Mouse (Mus musculus): ENCODE data around the gene Ascc1. TPM values are rescaled to one million over a fixed set of nuclear protein-coding genes. Genes with fewer than 3 reads are reported as not detected.
"Not testable (repeated sequence)": the region's sequence is repeated elsewhere in the genome, so short reads cannot be mapped to it uniquely, and the experiment has no call there.

The Ascc1 gene
- polyA plus RNA-seq, 1 experiment from 2014 or later = 48.4 TPM

GRCm38 (mm10) chr10:60130504-60130903 lies 127.9 kb downstream of the Ascc1 start:
- no peaks in the 10 kb centered on the region for H3K9me3 ChIP-seq (ENCODE audit: control insufficient read depth, low read length)
- H3K4me3 ChIP-seq (replicated peaks; ENCODE audit: low read depth, low read length) = no peak overlapping the region
- ATAC-seq (ENCODE audit: low FRiP score, low TSS enrichment) (no peak), DNase-seq (no peak)
- 0 out of 2 replicates have a peak, but pooled peaks cover under 1% of the 10 kb centered on the region for H3K4me1 ChIP-seq (ENCODE audit: control insufficient read depth, insufficient read depth, low read length)
- no peaks in the 10 kb centered on the region for H3K27me3 ChIP-seq (ENCODE audit: control insufficient read depth, insufficient read depth, low read length)
- H3K9ac ChIP-seq (replicated peaks; ENCODE audit: low read length) = no peak overlapping the region
- WGBS = 86% methylated on average over 4 of the region's 4 CpGs
- no peak overlapping the region for H3K27ac ChIP-seq (replicated peaks; ENCODE audit: low read depth, low read length)
- H3K4me2 ChIP-seq (ENCODE audit: low read length) = no peak overlapping the region
- peaks cover 47% of the 10 kb centered on the region for H3K36me3 ChIP-seq (ENCODE audit: control insufficient read depth, insufficient read depth, low read length)

DNA sequence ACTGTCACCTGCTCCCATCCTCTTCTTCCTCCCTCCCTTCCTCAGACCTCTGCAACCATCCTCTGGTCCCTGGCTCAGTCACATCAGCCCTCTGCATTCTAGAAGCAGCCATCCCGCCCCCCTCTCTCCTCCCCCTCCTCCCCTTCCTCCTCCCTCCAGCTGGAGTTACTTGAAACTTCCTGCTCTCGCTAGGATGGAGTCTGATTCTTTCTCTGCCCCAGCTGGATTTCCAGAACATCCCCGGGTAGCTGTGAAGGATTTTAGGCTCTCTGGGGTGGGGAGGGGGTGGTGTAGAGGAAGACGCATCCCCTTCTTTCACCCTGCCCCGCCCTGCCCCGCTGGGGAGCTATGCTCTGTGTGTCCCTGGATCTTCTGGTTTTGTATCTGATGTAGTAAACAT lies 130.9 kb downstream of the Ascc1 start:
- no peak for ATAC-seq (ENCODE audit: low FRiP score, low TSS enrichment)
- 24% methylated on average over 6 of the region's 6 CpGs for WGBS
- H3K27ac ChIP-seq (replicated peaks; ENCODE audit: low read depth, low read length) = no peak overlapping the region
- H3K36me3 ChIP-seq (ENCODE audit: control insufficient read depth, insufficient read depth, low read length) = peaks cover 26% of the 10 kb centered on the region
- no peaks in the 10 kb centered on the region for H3K9me3 ChIP-seq (ENCODE audit: control insufficient read depth, low read length)
- H3K27me3 ChIP-seq (ENCODE audit: control insufficient read depth, insufficient read depth, low read length) = no peaks in the 10 kb centered on the region
- no peak overlapping the region for H3K9ac ChIP-seq (replicated peaks; ENCODE audit: low read length)
- no peaks in the 10 kb centered on the region for H3K4me1 ChIP-seq (ENCODE audit: control insufficient read depth, insufficient read depth, low read length)
- no peak overlapping the region for H3K4me2 ChIP-seq (ENCODE audit: low read length)
- H3K4me3 ChIP-seq (replicated peaks; ENCODE audit: low read depth, low read length) = no peak overlapping the region
- DNase-seq = no peak

DNA sequence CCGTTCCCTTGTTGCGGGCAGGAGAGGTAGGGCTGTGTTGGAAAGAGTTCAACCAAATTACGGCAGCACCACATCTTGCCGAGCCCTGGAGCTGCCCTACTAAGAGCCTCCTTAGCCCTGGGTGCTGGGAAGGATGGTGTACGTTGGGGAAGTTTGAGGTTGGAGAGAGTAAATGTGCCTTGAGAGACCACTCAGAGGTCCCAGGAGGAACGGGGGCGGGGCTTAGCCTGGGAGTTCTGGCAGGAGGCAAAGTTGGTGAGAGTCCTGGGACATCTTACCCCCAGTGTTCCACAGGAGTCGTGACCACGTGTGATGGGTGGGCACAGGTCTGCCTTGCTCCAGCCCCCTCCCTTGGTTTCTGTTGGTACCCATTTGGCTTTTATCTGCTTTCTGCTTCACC lies 131.6 kb downstream of the Ascc1 start:
- 61% methylated on average over 9 of the region's 9 CpGs for WGBS

GRCm38 (mm10) chr10:60136010-60136409 lies 133.4 kb downstream of the Ascc1 start:
- not testable (repeated sequence) for H3K4me2 ChIP-seq (ENCODE audit: low read length); H3K4me3 ChIP-seq (replicated peaks; ENCODE audit: low read depth, low read length); H3K36me3 ChIP-seq (ENCODE audit: control insufficient read depth, insufficient read depth, low read length); H3K27ac ChIP-seq (replicated peaks; ENCODE audit: low read depth, low read length); ATAC-seq (ENCODE audit: low FRiP score, low TSS enrichment); H3K4me1 ChIP-seq (ENCODE audit: control insufficient read depth, insufficient read depth, low read length); H3K9me3 ChIP-seq (ENCODE audit: control insufficient read depth, low read length); H3K27me3 ChIP-seq (ENCODE audit: control insufficient read depth, insufficient read depth, low read length); DNase-seq; H3K9ac ChIP-seq (replicated peaks; ENCODE audit: low read length)
- WGBS = 41% methylated on average over 1 of the region's 1 CpGs

More for the DNA sequence above, 131.6 kb downstream of the Ascc1 start:
- H3K9me3 ChIP-seq (ENCODE audit: control insufficient read depth, low read length) = no peaks in the 10 kb centered on the region
- no peak overlapping the region for H3K4me2 ChIP-seq (ENCODE audit: low read length)
- H3K4me1 ChIP-seq (ENCODE audit: control insufficient read depth, insufficient read depth, low read length) = no peaks in the 10 kb centered on the region
- no peak for ATAC-seq (ENCODE audit: low FRiP score, low TSS enrichment)
- H3K9ac ChIP-seq (replicated peaks; ENCODE audit: low read length) = no peak overlapping the region
- H3K27ac ChIP-seq (replicated peaks; ENCODE audit: low read depth, low read length) = no peak overlapping the region
- peaks cover 23% of the 10 kb centered on the region for H3K36me3 ChIP-seq (ENCODE audit: control insufficient read depth, insufficient read depth, low read length)
- DNase-seq = no peak
- H3K27me3 ChIP-seq (ENCODE audit: control insufficient read depth, insufficient read depth, low read length) = no peaks in the 10 kb centered on the region
- H3K4me3 ChIP-seq (replicated peaks; ENCODE audit: low read depth, low read length) = no peak overlapping the region

GRCm38 (mm10) chr10:60136935-60137334 lies 134.3 kb downstream of the Ascc1 start:
- no peak overlapping the region for H3K4me3 ChIP-seq (replicated peaks; ENCODE audit: low read depth, low read length)
- H3K9me3 ChIP-seq (ENCODE audit: control insufficient read depth, low read length) = no peaks in the 10 kb centered on the region
- H3K27me3 ChIP-seq (ENCODE audit: control insufficient read depth, insufficient read depth, low read length) = no peaks in the 10 kb centered on the region
- no peak overlapping the region for H3K27ac ChIP-seq (replicated peaks; ENCODE audit: low read depth, low read length)
- H3K36me3 ChIP-seq (ENCODE audit: control insufficient read depth, insufficient read depth, low read length) = no peaks in the 10 kb centered on the region
- no peak for DNase-seq
- H3K4me2 ChIP-seq (ENCODE audit: low read length) = no peak overlapping the region
- ATAC-seq (ENCODE audit: low FRiP score, low TSS enrichment) = no peak
- no peak overlapping the region for H3K9ac ChIP-seq (replicated peaks; ENCODE audit: low read length)
- WGBS = 74% methylated on average over 7 of the region's 7 CpGs
- H3K4me1 ChIP-seq (ENCODE audit: control insufficient read depth, insufficient read depth, low read length) = no peaks in the 10 kb centered on the region

GRCm38 (mm10) chr10:60138680-60139079 lies 136.1 kb downstream of the Ascc1 start:
- DNase-seq = no peak
- no peak for ATAC-seq (ENCODE audit: low FRiP score, low TSS enrichment)
- H3K36me3 ChIP-seq (ENCODE audit: control insufficient read depth, insufficient read depth, low read length) = no peaks in the 10 kb centered on the region
- no peaks in the 10 kb centered on the region for H3K9me3 ChIP-seq (ENCODE audit: control insufficient read depth, low read length)
- 93% methylated on average over 5 of the region's 5 CpGs for WGBS
- no peak overlapping the region for H3K4me2 ChIP-seq (ENCODE audit: low read length)
- H3K4me1 ChIP-seq (ENCODE audit: control insufficient read depth, insufficient read depth, low read length) = no peaks in the 10 kb centered on the region
- H3K27ac ChIP-seq (replicated peaks; ENCODE audit: low read depth, low read length) = no peak overlapping the region
- H3K9ac ChIP-seq (replicated peaks; ENCODE audit: low read length) = no peak overlapping the region
- no peak overlapping the region for H3K4me3 ChIP-seq (replicated peaks; ENCODE audit: low read depth, low read length)
- no peaks in the 10 kb centered on the region for H3K27me3 ChIP-seq (ENCODE audit: control insufficient read depth, insufficient read depth, low read length)

DNA sequence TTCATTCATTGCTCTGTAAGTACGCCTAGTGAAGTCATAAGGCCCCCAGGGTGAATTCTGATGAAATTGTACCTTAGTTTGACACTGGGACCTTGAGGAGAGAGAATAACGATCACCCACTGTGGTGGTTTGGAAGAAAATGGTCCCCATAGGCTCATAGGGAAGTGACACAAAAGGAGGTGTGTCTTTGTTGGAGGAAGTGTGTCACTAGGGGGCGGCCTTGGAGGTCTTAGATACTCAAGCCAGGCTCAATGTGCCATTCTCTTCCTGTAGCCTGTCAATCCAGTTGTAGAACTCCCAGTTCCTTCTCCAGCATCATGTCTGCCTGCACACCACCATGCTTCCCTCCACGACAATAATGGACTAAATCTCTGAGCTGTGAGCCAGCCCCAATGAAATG lies 138.1 kb downstream of the Ascc1 start:
- Histone ChIP-seq H3K27me3 (ENCODE audit: control insufficient read depth, insufficient read depth, low read length) (no peaks in the 10 kb centered on the region), H3K4me2 (ENCODE audit: low read length) (no peak overlapping the region), H3K9ac (replicated peaks; ENCODE audit: low read length) (no peak overlapping the region), H3K27ac (replicated peaks; ENCODE audit: low read depth, low read length) (no peak overlapping the region), H3K9me3 (ENCODE audit: control insufficient read depth, low read length) (no peaks in the 10 kb centered on the region), H3K4me3 (replicated peaks; ENCODE audit: low read depth, low read length) (no peak overlapping the region), H3K36me3 (ENCODE audit: control insufficient read depth, insufficient read depth, low read length) (no peaks in the 10 kb centered on the region), H3K4me1 (ENCODE audit: control insufficient read depth, insufficient read depth, low read length) (no peaks in the 10 kb centered on the region)
- ATAC-seq (ENCODE audit: low FRiP score, low TSS enrichment) (no peak), DNase-seq (no peak)
- WGBS = 86% methylated on average over 4 of the region's 4 CpGs

DNA sequence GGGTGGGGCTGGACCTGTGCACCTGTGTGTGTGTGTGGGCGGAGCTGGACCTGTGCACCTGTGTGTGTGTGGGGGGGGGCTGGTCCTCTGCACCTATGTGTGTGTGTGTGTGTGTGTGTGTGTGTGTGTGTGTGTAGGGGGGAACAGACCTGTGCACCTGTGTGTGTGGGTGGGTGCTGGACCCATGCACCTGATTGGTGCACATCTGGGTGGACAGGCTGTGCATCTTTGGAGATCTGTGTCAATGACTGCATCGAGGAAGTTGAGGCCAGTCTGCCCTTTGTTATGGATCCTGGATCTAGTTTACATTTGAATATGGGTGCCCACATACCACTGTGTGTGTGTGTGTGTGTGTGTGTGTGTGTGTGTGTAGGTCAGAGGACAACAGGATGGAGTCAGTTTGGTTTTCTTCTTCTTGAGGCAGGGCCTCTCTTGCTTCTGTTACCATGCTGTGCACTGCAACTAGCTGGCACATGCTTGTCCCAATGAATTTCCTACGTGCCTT lies 139.1 kb downstream of the Ascc1 start:
- no peak overlapping the region for H3K4me3 ChIP-seq (replicated peaks; ENCODE audit: low read depth, low read length)
- no peaks in the 10 kb centered on the region for H3K4me1 ChIP-seq (ENCODE audit: control insufficient read depth, insufficient read depth, low read length)
- H3K4me2 ChIP-seq (ENCODE audit: low read length) = no peak overlapping the region
- no peaks in the 10 kb centered on the region for H3K9me3 ChIP-seq (ENCODE audit: control insufficient read depth, low read length)
- DNase-seq (no peak), ATAC-seq (ENCODE audit: low FRiP score, low TSS enrichment) (0 out of 2 replicates have a peak, but pooled peaks have one; percentile 24)
- H3K36me3 ChIP-seq (ENCODE audit: control insufficient read depth, insufficient read depth, low read length) = no peaks in the 10 kb centered on the region
- WGBS = 77% methylated on average over 3 of the region's 3 CpGs
- no peak overlapping the region for H3K9ac ChIP-seq (replicated peaks; ENCODE audit: low read length)
- no peak overlapping the region for H3K27ac ChIP-seq (replicated peaks; ENCODE audit: low read depth, low read length)
- H3K27me3 ChIP-seq (ENCODE audit: control insufficient read depth, insufficient read depth, low read length) = no peaks in the 10 kb centered on the region

DNA sequence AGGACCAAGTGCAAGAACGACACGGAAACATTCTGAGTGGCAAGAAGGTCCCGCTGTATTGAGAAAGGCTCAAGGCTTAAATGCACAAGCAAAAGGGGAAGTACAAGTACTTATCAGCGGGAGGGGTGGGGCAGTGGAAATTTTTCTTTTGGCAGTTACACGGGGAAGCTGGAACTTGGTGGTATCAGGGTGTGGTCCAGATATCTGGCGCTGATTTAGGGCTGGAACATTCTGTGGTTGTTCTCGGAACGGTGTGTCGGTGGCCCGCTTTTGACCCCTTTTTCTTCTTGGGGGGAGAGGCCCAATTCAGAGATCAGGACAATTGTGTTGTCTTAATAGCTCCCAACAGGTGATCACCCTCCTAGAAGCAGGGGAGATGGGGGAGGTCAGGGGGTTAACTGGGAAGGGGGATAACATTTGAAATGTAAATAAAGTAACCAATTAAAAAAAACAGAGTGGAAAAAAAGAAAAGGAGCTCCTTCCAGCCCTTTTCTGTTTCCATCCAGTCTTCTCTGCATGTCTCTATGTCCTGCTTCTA lies 145.0 kb downstream of the Ascc1 start:
- not testable (repeated sequence) for ATAC-seq (ENCODE audit: low FRiP score, low TSS enrichment); H3K4me2 ChIP-seq (ENCODE audit: low read length); H3K27ac ChIP-seq (replicated peaks; ENCODE audit: low read depth, low read length); H3K4me3 ChIP-seq (replicated peaks; ENCODE audit: low read depth, low read length); H3K36me3 ChIP-seq (ENCODE audit: control insufficient read depth, insufficient read depth, low read length); DNase-seq; H3K9ac ChIP-seq (replicated peaks; ENCODE audit: low read length); H3K4me1 ChIP-seq (ENCODE audit: control insufficient read depth, insufficient read depth, low read length); H3K9me3 ChIP-seq (ENCODE audit: control insufficient read depth, low read length); H3K27me3 ChIP-seq (ENCODE audit: control insufficient read depth, insufficient read depth, low read length)
- WGBS = 76% methylated on average over 10 of the region's 10 CpGs

Measured in midbrain, embryonic 14.5 days (tissue).